Mouse (Mus musculus): ENCODE data around the gene Agr3.
A peak's percentile ranks its signal among the peaks of the same experiment; 100 is the strongest.

The Agr3 gene

GRCm38 (mm10) chr12:35983472-35983871, 58.1 kb downstream of the Agr3 start:
- no peak for DNase-seq (ENCODE audit: low spot score in 2 of 2)

- DNase-seq (ENCODE audit: low spot score in 2 of 2), result no peak
Measured at GRCm38 (mm10) chr12:35984743-35985142, 59.3 kb downstream of the Agr3 start.

GRCm38 (mm10) chr12:35992711-35993110, 67.3 kb downstream of the Agr3 start, which contains the start of gene Agr2:
Gene Agr2, plus strand, starts transcription at chr12:35992907.
- DNase-seq (ENCODE audit: low spot score in 2 of 2), result no peak

- DNase-seq (ENCODE audit: low spot score in 2 of 2), result no peak
Measured at GRCm38 (mm10) chr12:35993583-35993982, 68.2 kb downstream of the Agr3 start.

- DNase-seq (ENCODE audit: low spot score in 2 of 2), result no peak
Measured at GRCm38 (mm10) chr12:35994098-35994497, 68.7 kb downstream of the Agr3 start.

- peak in 1 of 2 experiments; percentile 25 for DNase-seq (ENCODE audit: low spot score in 2 of 2)
Measured at GRCm38 (mm10) chr12:35995799-35996198, 70.4 kb downstream of the Agr3 start.
